Mouse (Mus musculus) heart, embryonic 15.5 days (tissue): ENCODE measurements at regions not wholly inside any gene's neighbourhood (a gene's known extent, or its start where the extent isn't known, plus 50 kb on each side); places are given as distances from the start of the nearest gene placed in this dataset.
"Not testable (repeated sequence)": the region's sequence is repeated elsewhere in the genome, so short reads cannot be mapped to it uniquely, and the experiment has no call there.

Source experiments
- ATAC-seq: fragments of 200-750 bp; cut with Nextera tagmentation; replicated peaks from 2 replicates; pipeline ENCODE4 v1.8.0; 2017; ENCODE audit warnings: low read depth, moderate TSS enrichment; ENCODE audit not compliant: insufficient number of reproducible peaks, insufficient read depth, low FRiP score
- H3K27ac ChIP-seq: fragments of 300-500 bp; sonication (generic); 2 replicates; pipeline ENCODE4 v1.5.1; 2015; ENCODE audit warnings: mild to moderate bottlenecking, inconsistent platforms
- H3K27me3 ChIP-seq: fragments of 300-500 bp; sonication (generic); 2 replicates; pipeline ENCODE4 v1.6.1; 2015; ENCODE audit warnings: inconsistent platforms
- H3K36me3 ChIP-seq: fragments of 300-500 bp; sonication (generic); 2 replicates; pipeline ENCODE4 v1.6.1; 2015; ENCODE audit warnings: mild to moderate bottlenecking, inconsistent platforms
- H3K4me1 ChIP-seq: fragments of 300-500 bp; sonication (generic); replicated peaks from 2 replicates; pipeline ENCODE4 v1.6.1; 2015; ENCODE audit warnings: inconsistent platforms
- H3K4me2 ChIP-seq: fragments of 300-500 bp; sonication (generic); 2 replicates; pipeline ENCODE4 v1.6.1; 2015; ENCODE audit warnings: inconsistent platforms, mild to moderate bottlenecking, moderate library complexity
- H3K4me3 ChIP-seq: fragments of 300-500 bp; sonication (generic); 2 replicates; pipeline ENCODE4 v1.5.1; 2015; ENCODE audit warnings: mild to moderate bottlenecking, inconsistent platforms
- H3K9ac ChIP-seq: fragments of 300-500 bp; sonication (generic); 2 replicates; pipeline ENCODE4 v1.6.1; 2015; ENCODE audit warnings: mild to moderate bottlenecking, inconsistent platforms
- H3K9me3 ChIP-seq: fragments of 300-500 bp; sonication (generic); replicated peaks from 2 replicates; pipeline ENCODE4 v1.6.1; 2016; ENCODE audit warnings: inconsistent platforms
- WGBS: fragments of 180-500 bp; shearing (Covaris S2); methylation state at CpG from one replicate; pipeline ENCODE4 v1.1.7; 2015; ENCODE audit warnings: mixed read lengths; 5-methylcytosine and 5-hydroxymethylcytosine counted together

DNA sequence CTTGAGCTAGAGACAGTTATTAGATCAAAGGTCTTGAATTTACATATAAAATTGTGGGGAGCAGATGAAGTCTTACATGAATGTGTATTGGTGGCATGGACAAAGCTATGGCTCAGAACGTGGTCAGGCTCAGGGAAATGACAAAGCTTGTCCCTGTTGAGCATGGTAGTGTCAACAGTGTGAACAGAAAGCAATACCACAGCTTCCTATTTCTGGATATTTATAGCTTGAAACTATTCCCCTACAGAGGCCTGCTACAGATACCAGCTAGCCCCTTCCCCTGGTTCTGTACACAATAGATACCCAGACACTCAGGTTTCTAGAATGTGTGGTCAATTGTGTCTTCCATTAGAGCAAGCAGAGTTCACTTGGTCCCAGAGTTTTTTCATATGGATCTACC is 236.8 kb upstream of the Rarb start:
- H3K4me1 ChIP-seq = no peaks in the 10 kb centered on the region
- no peak overlapping the region for H3K4me2 ChIP-seq
- no peak for ATAC-seq
- no peaks in the 10 kb centered on the region for H3K36me3 ChIP-seq
- H3K9ac ChIP-seq = no peak overlapping the region
- H3K27me3 ChIP-seq = no peaks in the 10 kb centered on the region
- no peaks in the 10 kb centered on the region for H3K9me3 ChIP-seq
- H3K27ac ChIP-seq = no peak overlapping the region
- no peak overlapping the region for H3K4me3 ChIP-seq
- WGBS = 45% methylated on average over 1 of the region's 1 CpGs

DNA sequence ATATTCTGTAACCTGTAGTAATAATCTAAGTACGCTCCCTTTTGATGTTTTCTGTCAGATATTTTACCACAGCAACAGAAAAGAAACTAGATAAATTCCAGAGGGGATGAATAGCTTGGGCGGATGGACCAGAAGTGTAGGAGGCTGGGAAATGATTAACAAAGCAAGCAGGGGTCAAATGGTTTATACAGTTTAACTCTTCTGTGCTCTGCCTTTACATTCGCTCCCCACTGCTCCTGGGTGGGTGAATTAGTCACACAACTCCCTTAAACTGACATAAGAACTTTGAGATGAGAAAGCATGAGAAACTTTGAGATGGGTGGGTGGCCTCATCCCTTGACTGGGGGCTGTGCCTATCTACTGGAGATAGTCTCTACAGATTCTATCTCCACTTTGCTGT is 235.4 kb upstream of the Rarb start:
- Histone ChIP-seq H3K4me3 (no peak overlapping the region), H3K27ac (no peak overlapping the region), H3K4me2 (no peak overlapping the region), H3K36me3 (no peaks in the 10 kb centered on the region), H3K27me3 (no peaks in the 10 kb centered on the region), H3K4me1 (no peaks in the 10 kb centered on the region), H3K9me3 (no peaks in the 10 kb centered on the region), H3K9ac (no peak overlapping the region)
- 64% methylated on average over 3 of the region's 3 CpGs for WGBS
- ATAC-seq = no peak

- Histone ChIP-seq H3K27me3 (no peaks in the 10 kb centered on the region), H3K36me3 (no peaks in the 10 kb centered on the region), H3K4me3 (no peak overlapping the region), H3K4me2 (no peak overlapping the region), H3K9ac (no peak overlapping the region), H3K27ac (no peak overlapping the region), H3K9me3 (no peaks in the 10 kb centered on the region), H3K4me1 (no peaks in the 10 kb centered on the region)
- no peak for ATAC-seq
- 57% methylated on average over 2 of the region's 2 CpGs for WGBS
Measured at GRCm38 (mm10) chr14:17046808-17047207, 227.9 kb upstream of the Rarb start.

DNA sequence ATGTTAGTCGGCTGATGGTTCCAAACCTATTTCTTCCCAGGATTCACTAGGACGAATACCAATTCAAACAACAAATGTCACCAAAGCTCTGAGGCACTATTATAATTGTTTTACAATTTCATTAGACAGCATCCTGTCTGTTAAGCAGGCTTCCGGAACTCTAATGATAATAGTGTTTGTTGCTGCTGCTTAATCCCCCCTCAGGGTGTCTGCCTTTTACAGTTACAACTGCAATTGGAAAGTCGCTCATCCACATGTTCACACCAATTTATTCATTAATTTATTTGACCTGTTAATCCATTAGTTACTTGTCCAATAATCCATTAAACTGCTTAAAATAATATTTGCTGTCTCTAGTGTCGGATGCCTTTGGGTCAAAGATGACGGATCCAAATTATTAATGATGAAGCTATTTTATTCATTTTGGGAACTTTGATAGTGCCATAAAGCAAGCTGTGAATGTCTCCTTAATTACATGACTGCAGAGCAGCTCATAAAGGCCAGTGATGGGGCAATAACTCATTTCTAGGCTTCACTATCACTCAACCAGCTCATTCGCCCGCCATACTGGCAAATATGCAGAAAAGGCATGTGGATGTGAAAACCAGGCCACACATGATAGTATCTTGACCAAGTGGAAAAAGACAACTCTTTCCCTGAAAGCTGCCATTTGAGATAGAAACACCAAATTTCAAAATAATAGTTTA is 226.6 kb upstream of the Rarb start:
- H3K9ac ChIP-seq = no peak overlapping the region
- no peak overlapping the region for H3K27ac ChIP-seq
- 82% methylated on average over 8 of the region's 8 CpGs for WGBS
- H3K4me3 ChIP-seq = no peak overlapping the region
- ATAC-seq = no peak
- no peaks in the 10 kb centered on the region for H3K27me3 ChIP-seq
- no peak overlapping the region for H3K4me2 ChIP-seq
- H3K4me1 ChIP-seq = no peaks in the 10 kb centered on the region
- H3K9me3 ChIP-seq = no peaks in the 10 kb centered on the region
- no peaks in the 10 kb centered on the region for H3K36me3 ChIP-seq

- Histone ChIP-seq H3K4me1 (no peaks in the 10 kb centered on the region), H3K27me3 (no peaks in the 10 kb centered on the region), H3K27ac (no peak overlapping the region), H3K4me2 (no peak overlapping the region), H3K36me3 (no peaks in the 10 kb centered on the region), H3K9ac (no peak overlapping the region), H3K9me3 (no peaks in the 10 kb centered on the region), H3K4me3 (no peak overlapping the region)
- ATAC-seq = no peak
- 72% methylated on average over 4 of the region's 4 CpGs for WGBS
Measured at GRCm38 (mm10) chr14:17020603-17021356, 201.8 kb upstream of the Rarb start.

DNA sequence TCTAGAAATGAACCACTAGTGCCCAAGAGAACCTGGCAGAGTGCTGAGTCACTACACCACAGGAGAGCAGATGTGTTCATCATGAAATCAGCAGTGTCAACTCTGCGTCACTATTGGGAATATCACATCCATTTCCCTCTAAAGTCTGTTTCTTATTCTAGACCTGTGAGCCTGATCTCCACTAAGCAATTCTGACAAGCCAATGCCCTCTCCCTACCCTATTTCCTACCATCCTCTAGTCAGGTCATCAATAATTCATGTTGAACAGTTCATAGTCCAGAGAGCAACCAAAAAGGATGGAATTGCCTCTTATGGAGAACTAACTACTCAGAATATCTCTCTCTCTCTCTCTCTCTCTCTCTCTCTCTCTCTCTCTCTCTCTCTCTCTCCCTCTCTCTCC is 194.0 kb upstream of the Rarb start:
- Histone ChIP-seq H3K4me1 (no peaks in the 10 kb centered on the region), H3K9me3 (no peaks in the 10 kb centered on the region), H3K4me3 (no peak overlapping the region), H3K4me2 (no peak overlapping the region), H3K27ac (no peak overlapping the region), H3K27me3 (no peaks in the 10 kb centered on the region), H3K9ac (no peak overlapping the region), H3K36me3 (no peaks in the 10 kb centered on the region)
- ATAC-seq = no peak
- 85% methylated on average over 1 of the region's 1 CpGs for WGBS

DNA sequence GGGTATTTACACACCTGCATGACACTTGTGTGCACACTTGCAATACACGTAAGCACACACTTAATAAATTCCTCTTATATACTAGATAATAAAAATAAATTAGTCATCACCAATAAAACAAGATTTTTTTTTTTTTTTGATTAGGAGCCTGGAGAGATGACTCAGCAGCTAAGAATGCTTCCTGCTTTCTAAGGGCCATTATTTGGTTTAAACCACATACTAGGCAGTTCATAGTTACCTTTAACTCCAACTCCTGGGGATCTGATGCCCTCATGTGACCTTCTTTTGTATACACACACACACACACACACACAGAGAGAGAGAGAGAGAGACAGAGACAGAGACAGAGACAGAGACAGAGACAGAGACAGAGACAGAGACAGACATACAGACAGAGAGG is 193.2 kb upstream of the Rarb start:
- no peaks in the 10 kb centered on the region for H3K36me3 ChIP-seq
- no peak overlapping the region for H3K4me2 ChIP-seq
- WGBS = 78% methylated on average over 1 of the region's 1 CpGs
- H3K9me3 ChIP-seq = no peaks in the 10 kb centered on the region
- H3K4me1 ChIP-seq = no peaks in the 10 kb centered on the region
- no peaks in the 10 kb centered on the region for H3K27me3 ChIP-seq
- no peak overlapping the region for H3K4me3 ChIP-seq
- no peak overlapping the region for H3K27ac ChIP-seq
- no peak for ATAC-seq
- H3K9ac ChIP-seq = no peak overlapping the region

DNA sequence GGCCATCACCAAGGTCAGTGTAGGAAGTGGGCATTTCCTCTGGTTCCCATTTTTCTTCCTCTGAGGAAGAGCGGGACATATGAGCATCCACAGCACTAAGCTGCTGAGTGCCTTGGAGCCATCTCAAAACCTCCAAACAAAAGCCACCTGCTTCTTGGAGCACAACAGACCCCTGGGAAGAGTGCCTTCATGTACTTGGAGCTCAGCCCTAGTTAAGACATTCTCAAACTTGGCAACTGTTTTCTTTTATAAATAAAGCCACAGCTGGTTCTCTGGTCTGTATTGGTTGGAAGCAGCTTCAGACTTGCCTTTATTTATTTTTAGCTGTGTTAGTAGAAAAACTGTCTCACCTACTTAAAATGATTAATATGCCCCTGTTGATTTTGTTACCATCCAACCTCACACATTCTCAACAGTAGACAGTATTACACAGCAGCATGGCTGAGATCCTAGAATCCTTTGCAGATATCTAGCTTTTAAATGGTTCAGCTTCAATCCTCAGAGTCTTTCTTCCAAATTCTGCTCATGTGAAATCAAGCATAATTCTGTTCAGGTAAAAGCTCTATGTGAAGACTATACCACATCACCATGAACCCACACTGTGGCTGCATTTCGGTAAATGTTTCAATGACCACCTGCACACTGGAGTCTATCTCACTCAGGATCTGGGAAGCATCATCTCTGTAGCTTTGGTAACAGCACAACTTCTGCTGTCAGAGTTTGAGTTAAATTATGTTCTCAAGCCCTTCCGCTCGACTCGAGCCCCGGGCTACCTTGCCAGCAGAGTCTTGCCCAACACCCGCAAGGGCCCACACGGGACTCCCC is 186.4 kb upstream of the Rarb start:
- no peaks in the 10 kb centered on the region for H3K27me3 ChIP-seq
- no peak overlapping the region for H3K9ac ChIP-seq
- peak; percentile 58; the same call in 1 of the 2 replicates for ATAC-seq
- WGBS = 81% methylated on average over 8 of the region's 8 CpGs
- no peak overlapping the region for H3K4me2 ChIP-seq
- H3K27ac ChIP-seq = 0 out of 2 replicates have a peak overlapping the region, but pooled peaks have one; percentile 20
- no peaks in the 10 kb centered on the region for H3K36me3 ChIP-seq
- no peaks in the 10 kb centered on the region for H3K9me3 ChIP-seq
- 0 out of 2 replicates have a peak, but pooled peaks cover 2% of the 10 kb centered on the region for H3K4me1 ChIP-seq
- H3K4me3 ChIP-seq = no peak overlapping the region

GRCm38 (mm10) chr14:17004714-17005113 is 185.8 kb upstream of the Rarb start:
- H3K27ac ChIP-seq = 0 out of 2 replicates have a peak overlapping the region, but pooled peaks have one; percentile 20
- 68% methylated on average over 1 of the region's 1 CpGs for WGBS
- no peaks in the 10 kb centered on the region for H3K27me3 ChIP-seq

DNA sequence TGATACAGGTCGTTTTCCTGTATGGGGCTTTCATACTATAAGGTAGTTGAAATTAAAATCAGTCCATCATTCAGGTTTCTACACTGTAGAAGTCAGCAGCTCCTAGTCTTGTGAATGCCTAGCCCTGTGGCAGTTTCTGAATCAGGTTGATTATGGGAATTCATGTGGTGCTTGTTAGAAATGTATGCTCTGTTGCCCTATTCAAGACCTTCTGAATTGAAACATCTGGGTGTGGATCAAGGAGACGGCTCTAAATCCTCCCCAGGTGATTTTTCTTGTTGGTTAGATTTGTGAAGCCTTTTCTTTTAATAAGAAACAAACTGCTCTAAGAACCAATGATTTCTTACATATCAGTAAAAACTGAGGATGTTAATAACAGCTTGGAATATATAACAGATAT is 177.8 kb upstream of the Rarb start:
- ATAC-seq = no peak
- H3K9ac ChIP-seq = no peak overlapping the region
- 65% methylated on average over 2 of the region's 2 CpGs for WGBS
- H3K4me3 ChIP-seq = no peak overlapping the region
- H3K36me3 ChIP-seq = no peaks in the 10 kb centered on the region
- no peak overlapping the region for H3K4me2 ChIP-seq
- no peak overlapping the region for H3K27ac ChIP-seq
- no peaks in the 10 kb centered on the region for H3K4me1 ChIP-seq
- H3K27me3 ChIP-seq = no peaks in the 10 kb centered on the region
- H3K9me3 ChIP-seq = no peaks in the 10 kb centered on the region

More at GRCm38 (mm10) chr14:17004714-17005113, 185.8 kb upstream of the Rarb start:
- ATAC-seq = no peak; the same call in 1 of the 2 replicates
- Histone ChIP-seq H3K9me3 (no peaks in the 10 kb centered on the region), H3K36me3 (no peaks in the 10 kb centered on the region), H3K4me3 (no peak overlapping the region), H3K9ac (no peak overlapping the region), H3K4me1 (0 out of 2 replicates have a peak, but pooled peaks cover 2% of the 10 kb centered on the region), H3K4me2 (no peak overlapping the region)

DNA sequence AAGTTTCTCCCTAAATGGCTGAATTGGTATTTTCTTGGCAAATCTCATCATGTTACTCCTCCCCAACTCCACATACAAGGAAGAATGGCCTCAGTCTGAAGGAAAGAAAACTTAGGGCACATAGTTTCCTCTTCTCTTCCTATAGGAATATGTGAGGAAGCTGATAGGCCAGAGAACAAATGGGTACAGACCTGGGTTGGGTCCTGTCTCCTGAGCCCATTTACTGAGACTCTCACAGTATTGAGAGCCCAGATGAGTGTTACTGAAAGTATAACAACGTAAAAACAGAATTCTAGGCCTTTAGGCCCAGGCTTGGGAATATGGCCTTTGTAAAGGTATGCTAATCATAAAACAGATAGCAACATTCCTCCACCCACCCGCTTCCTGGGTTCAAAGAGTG is 152.0 kb upstream of the Rarb start:
- H3K4me2 ChIP-seq, H3K9me3 ChIP-seq, ATAC-seq, H3K36me3 ChIP-seq, H3K27me3 ChIP-seq, H3K4me1 ChIP-seq, H3K9ac ChIP-seq, H3K27ac ChIP-seq, H3K4me3 ChIP-seq: not testable (repeated sequence)
- 74% methylated on average over 2 of the region's 2 CpGs for WGBS
